Mouse (Mus musculus): ENCODE measurements at regions not wholly inside any gene's neighbourhood (a gene's known extent, or its start where the extent isn't known, plus 50 kb on each side); places are given as distances from the start of the nearest gene placed in this dataset.
"Not testable (repeated sequence)": the region's sequence is repeated elsewhere in the genome, so short reads cannot be mapped to it uniquely, and the experiment has no call there.

DNA sequence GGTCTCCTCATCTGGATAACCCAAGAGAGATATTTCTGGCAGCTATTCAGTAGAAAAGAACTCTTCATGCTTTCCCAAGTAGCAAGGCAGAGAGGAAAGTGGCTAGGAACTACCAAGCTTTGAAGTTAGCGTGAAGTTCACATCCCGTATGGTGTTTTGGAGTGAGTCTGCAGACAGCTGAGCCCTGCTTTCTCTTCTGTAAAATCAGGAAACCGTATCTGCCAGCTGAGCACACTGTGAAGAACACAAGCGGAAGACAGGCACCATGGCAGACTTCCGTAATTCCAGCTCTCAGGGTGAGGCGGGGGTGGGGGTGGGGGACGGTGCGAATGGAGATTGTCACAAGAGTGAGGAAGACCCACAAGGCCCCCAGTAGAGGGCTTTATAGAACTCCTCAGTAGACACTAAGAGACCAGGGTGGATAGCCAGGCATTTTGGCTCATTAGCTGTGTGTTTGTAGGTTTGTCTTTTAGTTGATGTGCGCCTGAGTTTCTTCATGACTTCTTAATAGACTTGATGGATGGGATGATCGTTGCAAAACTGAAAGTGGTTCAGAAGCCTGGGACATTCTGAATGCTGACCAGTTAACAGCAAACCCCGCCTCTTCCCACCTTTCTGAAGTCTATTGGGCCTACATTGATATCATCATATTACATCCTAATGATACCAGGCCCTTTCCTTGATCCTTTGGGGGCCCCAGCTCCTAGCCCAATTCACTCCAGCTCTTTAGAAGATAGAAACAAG, 287.4 kb downstream of the 4933412E24Rik start:
- peak in 1 of 2 experiments; percentile 15 for DNase-seq

- peak; percentile 63 to 75 for DNase-seq
Observed at GRCm38 (mm10) chr15:59728131-59728601, 288.2 kb downstream of the 4933412E24Rik start.

- DNase-seq, result no peak
Observed at GRCm38 (mm10) chr15:59725881-59726280, 290.5 kb downstream of the 4933412E24Rik start.

DNA sequence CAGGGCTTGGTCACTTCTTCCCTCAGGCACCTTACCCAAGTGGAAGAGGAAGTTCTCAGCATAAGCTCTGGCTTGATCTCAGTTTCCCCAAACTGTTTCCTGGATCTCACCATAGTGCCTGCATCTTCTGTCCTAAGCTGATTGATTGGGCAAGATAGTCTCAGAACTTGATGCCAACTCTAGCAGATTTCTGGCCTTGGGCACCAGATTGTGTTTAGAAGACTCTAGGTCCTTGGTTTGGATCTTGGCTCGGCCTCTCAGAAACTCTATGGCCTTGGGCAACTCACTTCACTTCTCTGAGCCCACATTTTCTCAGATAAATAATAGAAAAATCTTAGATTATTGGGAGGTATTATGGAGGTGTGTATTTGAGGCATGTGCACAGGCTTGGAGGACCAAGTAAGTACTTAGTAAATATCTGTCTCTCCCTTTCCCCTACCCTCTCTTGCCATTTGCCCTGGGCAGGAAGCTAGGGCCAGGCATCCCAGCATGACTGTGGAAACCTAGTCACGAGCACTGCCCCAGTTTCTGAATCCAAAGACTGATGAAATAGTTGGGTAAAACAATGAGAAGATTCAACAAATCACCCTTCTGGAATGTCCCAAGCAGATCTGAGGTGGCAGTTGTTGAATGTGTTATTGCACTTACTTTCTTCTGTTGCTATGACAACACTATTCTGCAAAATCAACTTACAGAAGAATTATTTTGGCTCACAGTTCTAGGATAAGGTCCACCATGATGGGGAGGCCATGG, 293.6 kb downstream of the 4933412E24Rik start:
- DNase-seq, result no peak

DNA sequence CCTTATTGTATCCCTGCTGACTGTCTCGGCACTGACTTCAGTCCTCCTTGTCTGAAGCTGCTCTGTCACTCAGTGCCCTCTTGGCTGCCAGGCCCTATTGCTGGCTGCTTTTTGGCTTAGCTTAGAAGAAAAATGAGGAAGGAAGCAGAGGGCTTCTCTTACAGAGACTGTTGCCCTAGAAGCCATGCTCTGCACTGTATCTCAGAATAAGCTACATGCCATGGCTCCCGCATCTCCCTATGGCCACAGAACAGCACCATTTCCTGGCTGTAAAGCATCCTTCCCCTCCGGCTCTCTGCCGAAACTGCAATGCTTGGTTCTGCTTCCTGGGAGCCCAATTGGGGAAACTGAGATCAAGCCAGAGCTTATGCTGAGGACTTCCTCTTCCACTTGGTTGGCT, 295.0 kb downstream of the 4933412E24Rik start:
- DNase-seq, result peak in 1 of 2 experiments; percentile 32

DNA sequence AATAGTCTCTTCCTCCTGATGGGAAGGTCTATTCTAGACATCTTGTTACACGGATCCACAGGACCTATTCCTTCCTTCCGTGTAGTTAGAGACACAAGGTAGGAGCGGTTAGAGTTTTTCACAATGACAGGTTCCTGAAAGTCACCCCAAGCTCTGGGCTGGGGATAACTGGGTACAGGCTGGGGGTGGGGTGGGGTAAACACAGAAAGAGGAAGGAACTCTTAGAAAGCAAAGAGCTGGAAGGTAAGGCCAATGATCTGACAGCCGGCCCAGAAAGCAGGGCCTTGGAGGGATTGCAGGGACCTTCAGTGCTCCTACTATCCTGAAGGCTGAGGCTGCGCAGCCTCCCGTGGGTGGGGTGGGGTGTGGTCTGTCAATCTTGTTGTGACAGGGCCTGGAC, 295.4 kb downstream of the 4933412E24Rik start:
- DNase-seq, result peak in 1 of 2 experiments; percentile 29

- no peak for DNase-seq
Observed at GRCm38 (mm10) chr15:59720149-59720548, 296.3 kb downstream of the 4933412E24Rik start.

DNA sequence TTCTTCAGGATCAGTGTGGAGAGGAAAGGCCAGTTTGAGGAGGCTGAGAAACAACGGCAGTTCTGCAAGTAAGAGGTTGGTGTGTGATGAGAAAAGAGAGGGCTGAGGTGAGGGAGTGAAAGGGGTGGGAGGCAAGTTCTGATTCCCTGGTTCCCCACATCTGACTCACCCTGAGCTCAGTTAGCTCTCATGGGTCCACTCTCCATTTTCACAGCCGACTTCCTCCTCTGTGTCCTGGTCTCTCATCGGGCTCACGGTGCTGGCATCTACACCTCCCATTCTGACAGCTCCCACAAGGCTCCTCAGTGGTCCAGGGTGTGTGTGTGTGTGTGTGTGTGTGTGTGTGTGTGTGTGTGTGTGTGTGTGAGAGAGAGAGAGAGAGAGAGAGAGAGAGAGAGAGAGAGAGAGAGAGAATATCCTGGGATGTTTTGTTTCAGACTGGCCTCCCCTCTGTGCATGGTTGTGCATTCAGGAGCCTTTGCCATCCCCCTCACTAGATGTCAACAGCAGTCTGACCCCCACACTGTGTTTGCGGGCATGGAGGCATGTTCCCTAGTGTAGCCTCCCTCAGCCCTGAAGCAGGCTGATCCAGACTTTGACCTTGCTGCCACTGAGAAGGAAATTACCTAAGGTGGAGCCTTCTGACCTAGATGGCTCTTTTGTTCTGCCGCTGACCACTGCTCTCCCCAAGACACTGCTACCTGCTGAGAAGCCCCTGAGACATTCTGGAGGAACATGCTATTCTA, 296.9 kb downstream of the 4933412E24Rik start:
- DNase-seq, result not testable (repeated sequence)

- DNase-seq, result no peak
Observed at GRCm38 (mm10) chr15:59716872-59717271, 299.5 kb downstream of the 4933412E24Rik start.

- no peak for DNase-seq
Observed at GRCm38 (mm10) chr15:59715951-59716350, 300.5 kb downstream of the 4933412E24Rik start.

- peak; percentile 20 to 49 for DNase-seq
Observed at GRCm38 (mm10) chr15:59713965-59714739, 302.3 kb downstream of the 4933412E24Rik start.

- DNase-seq, result no peak
Observed at GRCm38 (mm10) chr15:59712077-59712752, 304.2 kb downstream of the 4933412E24Rik start.

GRCm38 (mm10) chr15:59709925-59710324, 306.5 kb downstream of the 4933412E24Rik start:
- DNase-seq, result no peak

DNA sequence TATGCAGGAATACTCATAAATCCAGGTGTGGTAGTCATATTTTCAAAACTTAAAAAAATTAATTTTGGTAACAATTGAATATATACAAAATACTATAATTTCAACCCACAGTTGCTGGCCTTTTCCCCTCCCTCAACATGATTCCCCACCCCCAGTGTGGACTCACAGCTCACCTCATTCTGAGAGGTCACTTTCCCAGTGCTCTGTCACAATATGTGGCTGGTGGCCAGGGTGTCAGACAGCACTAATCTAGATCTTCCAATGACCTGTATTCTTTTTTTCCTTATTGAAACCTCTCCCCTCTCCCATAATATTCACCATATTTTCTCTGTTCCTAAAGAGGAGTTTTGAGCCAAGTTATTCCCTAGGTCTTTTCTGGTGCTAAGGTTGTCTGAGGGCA, 308.0 kb downstream of the 4933412E24Rik start:
- no peak for DNase-seq

DNA sequence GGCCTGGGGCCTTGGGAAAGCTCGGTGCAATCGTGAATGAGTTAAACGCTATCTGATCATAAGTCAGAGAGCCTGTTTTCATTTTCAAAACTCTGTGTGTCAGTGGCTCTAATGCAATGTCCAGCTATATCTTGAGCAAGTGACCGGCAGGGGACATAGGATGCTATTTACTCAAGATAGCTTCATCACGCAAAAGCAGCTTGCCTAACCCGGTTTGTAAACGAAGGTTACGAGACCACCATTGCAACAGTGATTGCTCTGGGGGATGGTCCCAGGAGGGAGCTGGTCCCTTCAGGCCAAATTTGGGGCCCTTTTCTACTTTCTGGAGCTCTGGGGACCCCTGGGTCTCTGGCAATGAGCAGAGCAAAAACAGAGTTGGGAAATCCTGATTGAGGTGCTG, 309.3 kb downstream of the 4933412E24Rik start:
- no peak for DNase-seq

Measured in lung, postnatal 4 days (tissue).